ENCODE assay signal across 10 mouse cellular contexts in the genomic region with DNA sequence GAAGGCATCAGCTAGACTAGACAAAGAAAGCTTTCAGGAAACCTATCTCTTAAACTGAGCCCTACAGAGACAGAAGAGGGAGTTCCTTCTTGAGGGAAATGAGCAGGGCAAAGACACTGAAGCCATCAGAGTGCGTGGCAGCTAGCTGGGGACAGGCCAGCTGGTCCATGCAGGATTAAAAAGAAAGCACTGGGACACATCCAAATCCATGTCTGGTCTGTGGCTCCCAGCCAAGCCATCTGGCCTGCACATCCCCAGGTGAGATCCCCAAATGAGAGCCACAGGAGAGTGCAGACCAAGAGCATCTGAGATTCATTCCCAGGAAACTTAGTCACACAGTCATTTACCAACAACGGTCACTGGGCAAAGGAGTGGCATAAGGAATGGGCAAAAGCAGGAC. TPM values are rescaled to one million over a fixed set of nuclear protein-coding genes. Genes with fewer than 3 reads are reported as not detected.
A peak's percentile ranks its signal among the peaks of the same experiment; 100 is the strongest.
DNase-seq lines count a peak whose midpoint lies in the region; ATAC-seq lines count a peak whose summit lies in the region.
"Had no signal": no experiment of that assay in that cellular context is flagged by ENCODE, and none has a peak within 500 bp of the region (broad histone marks: within the 10 kb centered on the region; RNA-seq: fewer than 3 reads in every experiment).

No protein-coding gene starts in this region.

- no peaks in the 10 kb centered on the region for H3K9me3 ChIP-seq in midbrain, embryonic 14.5 days (ENCODE audit: control insufficient read depth, low read length)
- no peaks in the 10 kb centered on the region for H3K9me3 ChIP-seq in midbrain, embryonic 11.5 days (ENCODE audit: control insufficient read depth, low read length)
- no peaks in the 10 kb centered on the region for H3K9me3 ChIP-seq in forebrain, embryonic 14.5 days (replicated peaks; ENCODE audit: control insufficient read depth, low read length)
- H3K9me3 ChIP-seq: liver, embryonic 15.5 days had no signal

- peak; percentile 31 for DNase-seq in heart, postnatal 4 days
- no peak for DNase-seq in heart, adult 8-10 months (ENCODE audit: low spot score)
- DNase-seq in midbrain, embryonic 14.5 days = peak; percentile 41
- DNase-seq in midbrain, embryonic 11.5 days (ENCODE audit: low spot score, missing footprints) = no peak
- peak; percentile 49 for DNase-seq in forebrain, embryonic 14.5 days (ENCODE audit: low spot score)
- DNase-seq in retina, postnatal 7 days (ENCODE audit: low read depth, low spot score) = peak; percentile 25
- DNase-seq in liver = no peak

- H3K36me3 ChIP-seq in midbrain, embryonic 14.5 days (ENCODE audit: control insufficient read depth, insufficient read depth, low read length) = no peaks in the 10 kb centered on the region
- H3K36me3 ChIP-seq in midbrain, embryonic 11.5 days (ENCODE audit: control insufficient read depth, insufficient read depth, low read length) = no peaks in the 10 kb centered on the region
- H3K36me3 ChIP-seq in forebrain, embryonic 14.5 days (ENCODE audit: control insufficient read depth, insufficient read depth, low read length) = no peaks in the 10 kb centered on the region

- H3K27me3 ChIP-seq in midbrain, embryonic 14.5 days (ENCODE audit: control insufficient read depth, insufficient read depth, low read length) = no peaks in the 10 kb centered on the region
- no peaks in the 10 kb centered on the region for H3K27me3 ChIP-seq in midbrain, embryonic 11.5 days (ENCODE audit: control insufficient read depth, insufficient read depth, low read length)
- no peaks in the 10 kb centered on the region for H3K27me3 ChIP-seq in forebrain, embryonic 14.5 days (replicated peaks; ENCODE audit: control insufficient read depth, insufficient read depth, low read length)
- H3K27me3 ChIP-seq: liver, embryonic 15.5 days had no signal

- peak; percentile 40; the same call in 1 of the 2 replicates for ATAC-seq in midbrain, embryonic 14.5 days (ENCODE audit: low FRiP score, low TSS enrichment)
- ATAC-seq in midbrain, embryonic 11.5 days (ENCODE audit: low FRiP score) = no peak
- peak; percentile 81 for ATAC-seq in forebrain, embryonic 14.5 days
- ATAC-seq in megakaryocyte, adult 5-6 weeks (ENCODE audit: poor library complexity, severe bottlenecking) = no peak

- H3K9ac ChIP-seq in midbrain, embryonic 14.5 days (replicated peaks; ENCODE audit: low read length) = no peak overlapping the region
- H3K9ac ChIP-seq in midbrain, embryonic 11.5 days (ENCODE audit: low read length) = no peak overlapping the region
- H3K9ac ChIP-seq in forebrain, embryonic 14.5 days (ENCODE audit: low read length) = no peak overlapping the region
- H3K9ac ChIP-seq: liver, embryonic 15.5 days had no signal

- H3K27ac ChIP-seq in midbrain, embryonic 14.5 days (replicated peaks; ENCODE audit: low read depth, low read length) = peak overlapping the region; percentile 21; the same call in 1 of the 2 replicates
- no peak overlapping the region for H3K27ac ChIP-seq in midbrain, embryonic 11.5 days (ENCODE audit: low read depth, low read length)
- H3K27ac ChIP-seq in forebrain, embryonic 14.5 days (ENCODE audit: low read depth, low read length) = peak overlapping the region; percentile 61
- H3K27ac ChIP-seq: liver, embryonic 15.5 days; stomach, postnatal 0 days had no signal

- H3K4me3 ChIP-seq in midbrain, embryonic 14.5 days (replicated peaks; ENCODE audit: low read depth, low read length) = no peak overlapping the region
- H3K4me3 ChIP-seq in midbrain, embryonic 11.5 days (ENCODE audit: low read depth, low read length) = no peak overlapping the region
- H3K4me3 ChIP-seq in forebrain, embryonic 14.5 days (ENCODE audit: low read depth, low read length) = no peak overlapping the region
- H3K4me3 ChIP-seq: liver, embryonic 15.5 days had no signal

- H3K4me1 ChIP-seq in midbrain, embryonic 14.5 days (ENCODE audit: control insufficient read depth, insufficient read depth, low read length) = peaks cover 10% of the 10 kb centered on the region; the same call in 1 of the 2 replicates
- H3K4me1 ChIP-seq in midbrain, embryonic 11.5 days (ENCODE audit: control insufficient read depth, insufficient read depth, low read length) = no peaks in the 10 kb centered on the region
- H3K4me1 ChIP-seq in forebrain, embryonic 14.5 days (ENCODE audit: control insufficient read depth, insufficient read depth, low read length) = peaks cover 16% of the 10 kb centered on the region; the same call in 1 of the 2 replicates

- H3K4me2 ChIP-seq in midbrain, embryonic 14.5 days (ENCODE audit: low read length) = no peak overlapping the region
- no peak overlapping the region for H3K4me2 ChIP-seq in midbrain, embryonic 11.5 days
- H3K4me2 ChIP-seq in forebrain, embryonic 14.5 days (ENCODE audit: low read length) = no peak overlapping the region
- H3K4me2 ChIP-seq: liver, embryonic 15.5 days had no signal

- whole genome bisulfite sequencing in midbrain, embryonic 14.5 days = 41% methylated on average over 2 of the region's 2 CpGs
- WGBS in midbrain, embryonic 11.5 days = 90% methylated on average over 2 of the region's 2 CpGs
- WGBS in forebrain, embryonic 14.5 days = 35% methylated on average over 2 of the region's 2 CpGs

RNA-seq across cellular contexts. Expression of gene Ppp2r5e, which starts 38.2 kb away (rescaled TPM):
- 10 to 100 TPM; 35.1 to 39.1 TPM for total RNA-seq in heart, postnatal 4 days (2021)
- total RNA-seq in heart, adult 8-10 months (2022) = 10 to 100 TPM; 28.5 to 32.0 (median 31.3) TPM
- polyA plus RNA-seq in midbrain, embryonic 14.5 days (2014; fragmentation: Nextera tagmentation; extraction: Ambion mirVana) = 29.0 and 30.3 TPM in 2 replicates
- polyA plus RNA-seq in midbrain, embryonic 11.5 days (2014; fragmentation: Nextera tagmentation; extraction: Ambion mirVana) = 22.3 and 24.7 TPM in 2 replicates
- polyA plus RNA-seq in forebrain, embryonic 14.5 days (2014; fragmentation: Nextera tagmentation; extraction: Ambion mirVana) = 25.8 and 26.9 TPM in 2 replicates
- total RNA-seq in megakaryocyte, adult 5-6 weeks (2015) = 30.3 and 33.7 TPM in 2 replicates
- 14.0 and 17.6 TPM in 2 replicates for total RNA-seq in megakaryocyte, adult 5-6 weeks (2017)

Comparison
In these comparisons a context has a peak if more than half of its experiments do, and no peak if none do; other contexts are left out.
1. DNase-seq: peak in heart, postnatal 4 days (single experiment), midbrain, embryonic 14.5 days (single experiment), forebrain, embryonic 14.5 days (single experiment) and retina, postnatal 7 days (single experiment); none in heart, adult 8-10 months (single experiment), midbrain, embryonic 11.5 days (single experiment) and liver (single experiment).
2. ATAC-seq: peak in midbrain, embryonic 14.5 days (single experiment) and forebrain, embryonic 14.5 days (single experiment); none in midbrain, embryonic 11.5 days (single experiment) and megakaryocyte, adult 5-6 weeks (single experiment).